Mouse (Mus musculus) bone marrow macrophage, adult 2 months (primary cell): ENCODE data around the gene Anapc5. TPM values are rescaled to one million over a fixed set of nuclear protein-coding genes. Genes with fewer than 3 reads are reported as not detected.

Source experiments
- H3K27ac ChIP-seq: 2 replicates; pipeline ENCODE4 v1.5.1; 2012; ENCODE audit warnings: low read depth, low read length; ENCODE audit not compliant: insufficient read depth
- H3K4me1 ChIP-seq: 2 replicates; pipeline ENCODE4 v1.6.1; 2012; ENCODE audit warnings: low read length; ENCODE audit not compliant: control insufficient read depth, insufficient read depth
- H3K4me3 ChIP-seq: 2 replicates; pipeline ENCODE4 v1.5.1; 2012; ENCODE audit warnings: mild to moderate bottlenecking, low read length, moderate library complexity; ENCODE audit not compliant: insufficient read depth
- CTCF ChIP-seq: IDR thresholded peaks from 2 replicates; pipeline ENCODE4 v1.5.1; 2012; ENCODE audit warnings: low read depth, mild to moderate bottlenecking, low read length, moderate library complexity
- POLR2A ChIP-seq: IDR thresholded peaks from 2 replicates; pipeline ENCODE4 v1.6.1; 2012; ENCODE audit warnings: mild to moderate bottlenecking, low read depth, low read length, borderline replicate concordance
- polyA plus RNA-seq: library from polyadenylated mRNA; stranded (reverse); fragments of >200 nt; gene quantifications from 2 replicates; pipeline ENCODE4 v1.2.4, GENCODE M21; 2012; ENCODE audit not compliant: missing spikeins, insufficient read depth, insufficient read length

The Anapc5 gene
- polyA plus RNA-seq = 170 and 221 TPM in 2 replicates

- no peak for TF ChIP-seq POLR2A
- TF ChIP-seq CTCF = no peak
- peak within 1 kb of the TSS; percentile 64 for H3K27ac ChIP-seq
- H3K4me3 ChIP-seq = peak within 1 kb of the TSS; percentile 72
- H3K4me1 ChIP-seq = peaks cover 6% of the 10 kb centered on the region
Observed at GRCm38 (mm10) chr5:122820777-122821523, at the start of gene Anapc5. Anapc5 (minus strand) TSS chr5:122821339.

- no peak overlapping the region for H3K27ac ChIP-seq
- TF ChIP-seq CTCF = no peak
- TF ChIP-seq POLR2A = no peak
Observed at GRCm38 (mm10) chr5:122863053-122863452, 41.9 kb upstream of the Anapc5 start.

GRCm38 (mm10) chr5:122855858-122856257 lies 34.7 kb upstream of the Anapc5 start:
- peaks cover 13% of the 10 kb centered on the region for H3K4me1 ChIP-seq
- TF ChIP-seq POLR2A = no peak
- H3K27ac ChIP-seq = no peak overlapping the region
- no peak overlapping the region for H3K4me3 ChIP-seq

More at GRCm38 (mm10) chr5:122863053-122863452, 41.9 kb upstream of the Anapc5 start:
- no peak overlapping the region for H3K4me3 ChIP-seq
- peaks cover 2% of the 10 kb centered on the region; the same call in 1 of the 2 replicates for H3K4me1 ChIP-seq

GRCm38 (mm10) chr5:122852611-122853010 lies 31.5 kb upstream of the Anapc5 start:
- H3K27ac ChIP-seq = no peak overlapping the region
- H3K4me1 ChIP-seq = peaks cover 15% of the 10 kb centered on the region
- TF ChIP-seq POLR2A (no peak), CTCF (no peak)
- H3K4me3 ChIP-seq = no peak overlapping the region

- TF ChIP-seq POLR2A = no peak
- no peak for TF ChIP-seq CTCF
- H3K27ac ChIP-seq = peak overlapping the region; percentile 61
- peak overlapping the region; percentile 90 for H3K4me3 ChIP-seq
- H3K4me1 ChIP-seq = peaks cover 12% of the 10 kb centered on the region
Observed at GRCm38 (mm10) chr5:122850319-122851002, 29.3 kb upstream of the Anapc5 start.

- H3K27ac ChIP-seq = peak within 1 kb of the TSS; percentile 73
- TF ChIP-seq POLR2A (peak; percentile 94), CTCF (no peak)
- peak within 1 kb of the TSS; percentile 90 for H3K4me3 ChIP-seq
- H3K4me1 ChIP-seq = peaks cover 12% of the 10 kb centered on the region
Observed at GRCm38 (mm10) chr5:122849521-122850318, 28.6 kb upstream of the Anapc5 start, which contains the start of gene Rnf34. Rnf34 (plus strand) TSS chr5:122850048.

- Histone ChIP-seq H3K27ac (no peak overlapping the region), H3K4me3 (no peak overlapping the region), H3K4me1 (peaks cover 4% of the 10 kb centered on the region; the same call in 1 of the 2 replicates)
- TF ChIP-seq CTCF (no peak), POLR2A (no peak)
Observed at GRCm38 (mm10) chr5:122843799-122844198, 22.7 kb upstream of the Anapc5 start.

GRCm38 (mm10) chr5:122841126-122841525 lies 20.0 kb upstream of the Anapc5 start:
- TF ChIP-seq POLR2A = no peak
- H3K4me3 ChIP-seq = no peak overlapping the region
- no peak overlapping the region for H3K27ac ChIP-seq
- no peaks in the 10 kb centered on the region for H3K4me1 ChIP-seq

GRCm38 (mm10) chr5:122832996-122833395 lies 11.9 kb upstream of the Anapc5 start:
- peak overlapping the region; percentile 64 for H3K27ac ChIP-seq
- H3K4me3 ChIP-seq = no peak overlapping the region
- TF ChIP-seq POLR2A (no peak), CTCF (no peak)
- peaks cover 9% of the 10 kb centered on the region; the same call in 1 of the 2 replicates for H3K4me1 ChIP-seq
